Mouse (Mus musculus) gastrocnemius, postnatal 25 days (tissue): ENCODE data around the gene Chchd6. TPM values are rescaled to one million over a fixed set of nuclear protein-coding genes. Genes with fewer than 3 reads are reported as not detected.

Experiments used
- DNase-seq: peaks from one replicate; pipeline ENCODE4 v3.0.0; 2022
- total RNA-seq, 2 experiments: library from RNA; stranded (reverse); gene quantifications; 1 replicate in 1 of 2; 2 replicates in 1 of 2; pipeline ENCODE4 v1.2.3; 2021

The Chchd6 gene
- total RNA-seq, 2 experiments from 2014 or later = 1.6 to 3.0 TPM

- no peak for DNase-seq
These were observed 86.7 kb downstream of the Chchd6 start for GRCm38 (mm10) chr6:89508725-89509124.

DNA sequence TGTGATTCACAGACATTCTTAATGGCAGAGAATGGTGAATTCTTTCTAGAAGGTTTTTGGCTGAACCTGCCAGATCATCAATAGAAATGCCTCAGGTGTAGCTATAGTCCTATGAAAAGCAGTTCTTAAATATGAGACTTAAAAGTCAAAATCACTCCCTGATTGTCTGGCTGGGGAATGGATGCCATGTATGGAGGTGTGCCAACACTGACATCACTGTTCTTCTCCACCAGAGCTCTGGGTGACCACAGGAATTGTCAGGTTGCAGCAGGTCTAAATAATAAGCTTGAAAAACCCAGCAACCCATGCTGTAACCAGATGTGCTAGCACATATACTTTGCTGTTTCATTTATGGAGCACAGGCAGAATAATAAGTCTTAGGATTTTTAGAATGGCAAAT lies 87.2 kb downstream of the Chchd6 start:
- no peak for DNase-seq

DNA sequence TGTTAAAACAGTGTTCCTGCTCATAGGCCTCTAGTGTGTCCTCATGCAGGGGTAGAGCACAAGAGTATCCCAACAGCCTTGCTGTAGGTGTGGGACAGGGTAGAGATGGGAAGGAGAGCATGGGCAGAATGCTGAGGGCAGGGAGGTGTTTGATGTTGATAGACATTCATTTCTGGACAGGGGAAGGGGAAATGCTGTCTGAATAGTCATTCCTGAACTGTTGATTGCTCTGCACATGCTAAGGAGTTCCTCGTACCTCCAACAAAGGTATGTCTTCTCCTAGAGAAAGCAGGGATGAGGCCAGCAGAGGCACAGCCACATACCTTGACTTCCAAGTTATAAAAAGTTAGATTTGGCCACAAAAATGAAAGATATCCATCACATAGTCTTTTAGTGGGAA lies 95.5 kb downstream of the Chchd6 start:
- no peak for DNase-seq

- DNase-seq = peak; percentile 8
These were observed 96.5 kb downstream of the Chchd6 start for GRCm38 (mm10) chr6:89498764-89499516.

- no peak for DNase-seq
These were observed 98.5 kb downstream of the Chchd6 start for GRCm38 (mm10) chr6:89496916-89497315.

DNA sequence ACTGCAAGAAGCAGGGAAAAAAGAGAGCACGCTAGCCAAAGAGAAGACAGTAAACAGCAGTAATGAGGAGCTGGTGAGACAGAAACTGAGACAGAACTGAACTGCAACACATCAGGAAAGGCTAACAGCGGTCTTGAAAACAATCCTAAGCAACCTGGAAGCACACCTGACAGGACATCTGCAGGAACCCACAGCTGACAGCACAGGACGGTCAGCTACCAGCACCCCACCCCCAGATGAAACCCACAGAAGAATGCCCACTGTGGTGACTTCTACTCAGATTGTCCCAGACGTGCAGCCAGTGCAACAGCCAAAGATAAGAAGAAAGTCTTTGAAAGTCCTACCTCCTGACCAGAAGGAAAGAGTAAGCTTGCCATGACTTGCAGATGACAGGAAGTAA lies 103.1 kb downstream of the Chchd6 start:
- no peak for DNase-seq

- DNase-seq = no peak
These were observed 105.1 kb downstream of the Chchd6 start for GRCm38 (mm10) chr6:89490369-89490768.

GRCm38 (mm10) chr6:89489533-89489932 lies 105.9 kb downstream of the Chchd6 start:
- no peak for DNase-seq

- no peak for DNase-seq
These were observed 109.4 kb downstream of the Chchd6 start for GRCm38 (mm10) chr6:89486055-89486454.

DNA sequence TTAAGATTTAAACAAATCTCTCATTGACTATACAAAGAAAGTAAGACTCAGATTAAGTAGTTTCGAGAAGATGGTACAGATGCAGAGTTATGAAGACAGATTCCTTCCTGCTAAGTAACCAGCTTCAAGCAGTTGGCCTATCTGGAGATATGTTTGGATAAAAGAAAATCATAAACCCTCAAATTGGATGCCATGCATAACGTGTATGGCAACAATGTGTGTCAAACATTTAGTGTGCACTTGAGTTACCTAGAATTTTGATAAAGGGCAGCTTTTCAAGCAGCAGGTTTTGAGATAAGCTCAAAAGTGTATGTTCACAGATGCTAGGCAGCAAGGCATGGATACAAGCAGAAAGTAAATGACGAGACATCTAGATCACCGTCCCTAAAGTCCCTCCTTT lies 114.3 kb downstream of the Chchd6 start:
- DNase-seq = no peak

DNA sequence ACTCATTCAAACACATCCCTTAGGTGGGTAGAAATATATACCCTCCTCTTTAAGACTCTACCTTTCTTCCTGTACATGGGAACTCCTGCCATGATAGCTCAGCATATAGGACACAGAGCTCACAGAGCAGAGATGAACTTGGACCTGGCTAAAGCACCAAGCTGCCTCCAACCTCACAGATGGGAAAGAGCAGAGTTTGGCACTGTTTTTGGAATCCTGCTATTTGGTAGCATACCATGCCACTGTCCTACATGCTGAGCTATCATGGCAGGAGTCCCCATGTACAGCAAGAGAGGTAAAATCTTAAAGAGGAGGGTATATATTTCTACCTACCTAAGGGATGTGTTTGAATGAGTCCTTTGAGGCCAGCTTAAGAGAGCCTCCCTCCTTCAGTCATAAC lies 127.5 kb downstream of the Chchd6 start:
- DNase-seq = no peak

DNA sequence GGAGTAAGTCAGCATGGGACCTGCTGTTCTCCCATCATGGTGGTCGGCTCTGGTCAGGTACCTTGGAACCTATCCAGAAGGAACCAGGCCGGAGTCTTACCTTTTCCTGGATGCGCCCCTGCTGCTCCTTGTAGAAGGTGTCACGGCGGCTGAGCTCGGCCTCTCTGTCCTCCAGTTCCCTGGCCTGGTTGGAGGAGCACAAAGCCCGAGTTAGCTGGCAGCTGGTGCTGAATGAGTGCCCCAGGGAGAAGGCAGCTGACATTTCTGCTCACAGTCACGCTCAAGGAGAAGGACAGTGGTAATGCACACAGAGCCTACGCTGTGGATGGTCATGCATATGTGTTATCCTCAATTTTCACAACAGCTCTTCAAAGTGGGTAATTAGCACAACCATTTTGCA lies 128.2 kb downstream of the Chchd6 start:
- no peak for DNase-seq

DNA sequence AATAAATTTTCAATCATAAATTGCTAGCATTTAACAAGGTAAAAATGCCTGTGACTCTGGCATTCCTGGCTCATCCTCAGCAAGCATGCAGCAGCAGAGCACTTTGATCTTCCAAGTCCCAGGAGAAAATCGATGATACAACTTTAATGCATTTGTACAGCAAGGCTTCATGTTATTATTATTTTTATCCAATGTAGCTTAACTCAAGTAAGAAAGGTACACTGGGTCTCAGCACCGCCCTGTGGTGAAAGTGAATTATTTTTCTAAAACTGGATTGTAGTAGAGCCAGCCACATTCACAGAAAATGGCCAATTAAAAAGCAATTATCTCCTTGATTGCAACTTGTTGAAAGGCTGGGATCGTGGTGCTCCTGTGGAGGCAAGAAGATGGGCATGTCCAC lies 128.6 kb downstream of the Chchd6 start:
- DNase-seq = no peak

GRCm38 (mm10) chr6:89466053-89466708 lies 129.3 kb downstream of the Chchd6 start:
- DNase-seq = no peak

- no peak for DNase-seq
These were observed 133.2 kb downstream of the Chchd6 start for GRCm38 (mm10) chr6:89462223-89462760.

GRCm38 (mm10) chr6:89461250-89462222 lies 133.9 kb downstream of the Chchd6 start:
- no peak for DNase-seq

DNA sequence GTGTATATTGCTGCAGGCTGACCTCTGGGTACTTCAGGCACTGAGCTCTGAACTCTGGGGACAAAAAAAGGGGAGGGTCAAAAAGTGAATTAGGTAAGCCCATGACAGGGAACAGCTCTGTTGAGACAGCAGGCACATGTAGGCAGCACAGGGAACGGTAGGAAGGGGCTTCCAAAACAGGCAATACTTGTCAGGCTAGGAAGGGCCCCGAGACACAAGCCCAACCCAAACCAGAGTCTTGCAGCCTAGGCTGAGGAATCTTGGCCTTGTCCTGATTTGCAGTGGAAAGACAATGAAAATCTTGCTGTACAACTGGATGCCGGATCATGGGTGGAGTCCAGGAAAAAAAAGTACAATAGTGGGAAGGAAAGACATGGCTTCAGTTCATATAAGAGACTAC lies 135.8 kb downstream of the Chchd6 start:
- no peak for DNase-seq

DNA sequence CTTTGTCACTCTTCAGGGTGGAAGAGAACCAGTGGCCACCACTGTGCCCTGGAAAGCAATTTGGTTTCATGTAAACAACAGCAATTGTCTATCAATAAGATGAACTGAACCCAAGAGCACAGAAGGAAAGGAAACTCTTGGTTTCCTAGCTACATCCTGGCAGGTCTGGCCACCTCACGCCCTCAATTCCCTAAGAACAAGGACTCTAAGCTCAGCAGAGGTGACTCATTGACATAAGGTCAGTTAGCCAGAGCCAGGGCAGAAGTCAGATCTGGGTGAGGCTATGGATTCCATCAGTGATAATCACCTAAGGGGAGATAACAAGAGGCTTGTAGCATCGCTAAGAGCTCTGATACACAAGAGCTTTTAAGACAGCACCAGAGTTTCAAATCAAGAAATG lies 137.9 kb downstream of the Chchd6 start:
- DNase-seq = no peak

DNA sequence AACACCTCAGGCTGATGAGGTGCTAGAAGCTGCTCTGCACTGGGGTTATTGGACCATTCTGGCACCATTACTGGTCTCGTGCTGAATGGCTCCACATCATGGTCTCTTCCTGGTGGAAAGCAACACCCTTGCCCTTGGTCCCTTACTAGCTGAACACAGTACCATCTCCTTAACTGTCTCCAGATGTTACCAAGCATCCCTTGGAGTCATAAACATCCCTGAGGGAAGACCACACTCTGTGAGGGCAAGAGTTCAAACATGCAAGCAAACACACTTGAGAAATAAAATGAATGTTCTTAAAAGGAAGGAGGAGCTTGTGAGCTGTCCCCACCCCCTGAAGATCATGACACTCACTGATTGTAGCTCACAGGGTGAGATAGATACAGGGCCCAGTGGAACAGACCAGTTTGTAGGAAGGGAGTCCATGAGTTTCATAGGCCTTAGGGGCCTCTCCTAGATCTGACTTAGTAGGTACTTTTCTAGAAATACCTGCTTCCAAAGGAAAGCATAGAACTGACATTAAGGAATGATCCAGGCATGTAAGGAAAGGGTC lies 139.0 kb downstream of the Chchd6 start:
- DNase-seq = no peak

DNA sequence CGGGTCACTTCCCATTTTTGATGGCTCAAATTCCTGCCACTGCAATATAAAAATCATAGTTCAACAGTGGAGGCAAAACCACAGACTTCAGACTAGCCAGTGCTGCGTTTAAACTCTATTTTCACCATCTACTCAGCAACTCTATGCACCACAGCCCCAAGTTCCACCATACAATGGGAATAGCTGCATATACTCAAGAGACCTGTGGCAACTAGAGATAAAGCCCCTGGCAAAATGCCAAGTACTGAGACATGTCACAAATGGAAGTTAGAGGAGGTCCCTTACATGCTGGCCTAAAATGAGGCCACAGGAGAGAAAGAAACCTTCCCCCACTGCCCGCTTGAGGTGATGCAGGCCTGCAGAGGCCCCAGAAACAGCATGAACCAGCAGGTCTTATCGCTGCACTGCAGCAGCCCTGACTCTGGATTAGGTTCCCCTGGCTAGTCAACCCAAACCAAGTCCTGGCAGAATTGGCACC lies 139.9 kb downstream of the Chchd6 start:
- DNase-seq = no peak

DNA sequence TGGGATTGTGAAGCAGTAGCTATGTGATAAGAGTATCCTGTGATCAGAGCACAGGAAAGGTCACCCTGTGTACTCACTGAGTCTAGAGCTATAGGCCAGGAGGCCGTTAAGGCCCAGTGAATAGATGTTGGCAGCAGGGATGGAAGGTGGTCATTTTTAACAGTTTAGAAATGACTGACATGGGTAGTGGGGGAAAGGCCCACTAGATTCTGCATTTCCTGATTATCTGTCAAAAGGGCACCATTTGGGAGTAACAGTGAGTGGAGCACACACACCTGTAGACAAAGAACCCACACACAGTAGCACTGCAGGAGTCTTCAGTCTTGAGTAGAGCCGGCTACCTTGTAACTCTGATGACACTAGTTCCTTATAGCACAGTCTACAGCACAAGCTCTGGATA lies 141.0 kb downstream of the Chchd6 start:
- DNase-seq = no peak
